Mouse (Mus musculus) adrenal gland, postnatal 4 days (tissue): ENCODE results near the gene C2cd5. TPM values are rescaled to one million over a fixed set of nuclear protein-coding genes. Genes with fewer than 3 reads are reported as not detected.
"Not testable (repeated sequence)": the region's sequence is repeated elsewhere in the genome, so short reads cannot be mapped to it uniquely, and the experiment has no call there.

Experiments used
- DNase-seq, 2 experiments: peaks; one replicate each; pipeline ENCODE4 v3.0.0; 2021 to 2022; ENCODE audit warnings: low spot score in 2 of 2, mixed read lengths in 2 of 2
- total RNA-seq, 2 experiments: library from RNA; stranded (reverse); gene quantifications; 2 replicates each; pipeline ENCODE4 v1.2.3; 2021

C2cd5 gene
- total RNA-seq, 2 experiments from 2014 or later = 33.6 to 37.2 TPM

DNA sequence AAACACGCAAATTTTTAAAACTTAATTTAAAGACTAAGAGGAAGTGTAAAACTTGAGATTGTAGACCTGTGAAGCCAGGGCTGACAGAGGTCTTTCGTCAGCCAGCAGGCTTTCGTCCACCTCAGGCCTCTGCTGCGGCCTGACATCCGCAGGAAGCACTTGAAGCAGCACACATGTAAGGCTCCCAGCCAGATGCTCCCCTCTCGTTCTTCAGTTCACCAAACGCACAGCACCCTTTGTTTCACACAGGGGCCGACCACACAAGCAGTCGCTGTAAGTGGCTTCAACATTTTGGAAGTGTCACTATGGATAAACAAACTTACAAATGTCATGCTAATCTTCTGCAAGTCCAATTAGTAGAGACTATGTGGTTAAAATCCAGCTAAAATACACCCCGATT, 72.5 kb downstream of the C2cd5 start:
- DNase-seq = no peak

GRCm38 (mm10) chr6:143023691-143024090, 76.2 kb downstream of the C2cd5 start:
- DNase-seq = no peak

GRCm38 (mm10) chr6:143021756-143022155, 78.2 kb downstream of the C2cd5 start:
- DNase-seq = no peak

DNA sequence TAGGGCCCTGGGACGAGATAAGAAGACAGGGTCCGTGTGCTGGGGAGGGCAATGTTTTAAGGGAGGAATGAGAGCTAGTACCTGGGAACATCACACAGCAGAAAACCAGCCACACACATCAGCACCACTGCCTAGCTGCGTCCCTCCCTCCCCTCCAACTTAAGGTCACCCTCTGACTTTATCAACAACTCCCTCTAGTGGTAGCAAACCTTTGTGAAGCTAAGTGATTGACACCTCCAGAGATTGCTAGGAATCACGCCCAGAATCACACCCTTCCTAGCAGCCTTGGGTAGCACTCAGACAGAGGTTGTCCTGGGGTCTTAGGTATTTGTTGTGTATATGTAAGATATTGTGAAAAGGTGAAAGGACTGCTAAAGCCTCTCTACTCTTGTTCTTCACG, 79.3 kb downstream of the C2cd5 start:
- no peak for DNase-seq

- DNase-seq = no peak
These were observed 79.8 kb downstream of the C2cd5 start for GRCm38 (mm10) chr6:143020146-143020545.

DNA sequence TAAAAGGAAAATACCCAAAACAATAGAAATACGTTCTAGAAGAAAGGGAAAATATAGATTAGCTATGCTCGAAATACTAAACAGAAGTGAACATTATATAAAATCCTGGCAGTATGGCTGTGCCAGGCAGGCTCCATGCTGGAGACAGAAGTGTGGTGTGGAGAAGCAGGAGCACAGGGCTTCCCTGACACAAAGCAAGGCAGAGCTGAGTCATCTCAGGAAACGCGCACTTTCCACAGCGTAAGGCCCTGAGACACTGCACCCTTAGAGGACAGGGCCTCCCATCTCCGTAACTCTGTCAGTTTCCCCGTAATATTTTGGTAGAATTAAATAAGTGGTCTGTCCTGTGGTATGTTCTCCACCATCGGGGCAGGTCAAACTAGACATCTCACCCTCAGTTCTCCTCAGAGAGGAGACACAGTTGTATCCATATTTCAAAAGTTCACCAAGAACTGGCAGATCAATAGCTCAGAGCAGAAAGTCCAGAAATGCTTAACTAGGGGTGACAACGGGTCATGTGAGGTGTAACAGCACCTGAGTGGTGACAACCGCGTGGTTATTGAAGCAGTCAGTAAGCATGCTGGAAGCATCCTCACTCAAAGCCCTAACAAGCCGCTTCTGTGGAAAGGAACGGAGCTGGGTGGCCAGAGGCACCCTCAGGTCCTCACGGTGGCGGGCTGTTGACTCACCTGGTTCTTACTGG, 87.3 kb downstream of the C2cd5 start:
- DNase-seq = no peak

DNA sequence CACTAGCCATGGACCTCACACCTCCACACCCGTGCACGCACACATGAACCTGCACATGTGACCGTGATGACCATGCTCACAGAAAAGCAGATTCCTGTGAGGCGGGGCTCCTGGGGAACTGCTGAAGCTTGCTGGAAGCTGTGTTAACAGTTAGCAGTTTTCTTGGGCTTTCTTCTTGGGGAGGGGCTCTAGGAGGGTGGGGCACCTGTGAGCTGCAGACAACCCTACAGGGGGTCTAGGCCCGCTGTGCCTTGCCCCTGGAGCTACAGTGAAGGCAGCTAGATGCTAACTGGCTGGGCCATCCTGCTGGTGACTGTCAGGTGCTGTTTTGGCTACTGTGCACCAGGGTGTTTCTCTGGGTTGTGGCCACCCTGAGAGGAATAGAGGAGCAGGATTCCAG, 91.1 kb downstream of the C2cd5 start:
- no peak for DNase-seq

DNA sequence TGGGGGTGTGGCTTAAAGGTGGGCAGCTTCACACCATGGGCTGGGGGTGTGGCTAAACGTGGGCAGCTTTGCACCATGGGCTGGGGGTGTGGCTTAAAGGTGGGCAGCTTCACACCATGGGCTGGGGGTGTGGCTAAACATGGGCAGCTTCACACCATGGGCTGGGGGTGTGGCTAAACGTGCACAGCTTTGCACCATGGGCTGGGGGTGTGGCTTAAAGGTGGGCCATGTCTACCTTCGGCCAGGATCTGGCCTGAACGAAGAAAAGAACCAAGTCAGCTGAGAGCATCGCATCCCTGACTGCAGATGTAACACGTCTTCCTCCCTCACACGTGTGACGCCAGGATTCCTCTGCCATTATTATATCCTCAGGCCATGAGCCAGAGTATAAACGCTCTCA, 94.7 kb downstream of the C2cd5 start:
- not testable (repeated sequence) for DNase-seq

- no peak for DNase-seq
These were observed 95.1 kb downstream of the C2cd5 start for GRCm38 (mm10) chr6:143004801-143005200.

- DNase-seq = no peak
These were observed 101.5 kb downstream of the C2cd5 start for GRCm38 (mm10) chr6:142998221-142998999.

GRCm38 (mm10) chr6:142996887-142997286, 103.1 kb downstream of the C2cd5 start:
- no peak for DNase-seq

GRCm38 (mm10) chr6:142995567-142995966, 104.4 kb downstream of the C2cd5 start:
- no peak for DNase-seq

GRCm38 (mm10) chr6:142994821-142995220, 105.1 kb downstream of the C2cd5 start:
- DNase-seq = no peak

DNA sequence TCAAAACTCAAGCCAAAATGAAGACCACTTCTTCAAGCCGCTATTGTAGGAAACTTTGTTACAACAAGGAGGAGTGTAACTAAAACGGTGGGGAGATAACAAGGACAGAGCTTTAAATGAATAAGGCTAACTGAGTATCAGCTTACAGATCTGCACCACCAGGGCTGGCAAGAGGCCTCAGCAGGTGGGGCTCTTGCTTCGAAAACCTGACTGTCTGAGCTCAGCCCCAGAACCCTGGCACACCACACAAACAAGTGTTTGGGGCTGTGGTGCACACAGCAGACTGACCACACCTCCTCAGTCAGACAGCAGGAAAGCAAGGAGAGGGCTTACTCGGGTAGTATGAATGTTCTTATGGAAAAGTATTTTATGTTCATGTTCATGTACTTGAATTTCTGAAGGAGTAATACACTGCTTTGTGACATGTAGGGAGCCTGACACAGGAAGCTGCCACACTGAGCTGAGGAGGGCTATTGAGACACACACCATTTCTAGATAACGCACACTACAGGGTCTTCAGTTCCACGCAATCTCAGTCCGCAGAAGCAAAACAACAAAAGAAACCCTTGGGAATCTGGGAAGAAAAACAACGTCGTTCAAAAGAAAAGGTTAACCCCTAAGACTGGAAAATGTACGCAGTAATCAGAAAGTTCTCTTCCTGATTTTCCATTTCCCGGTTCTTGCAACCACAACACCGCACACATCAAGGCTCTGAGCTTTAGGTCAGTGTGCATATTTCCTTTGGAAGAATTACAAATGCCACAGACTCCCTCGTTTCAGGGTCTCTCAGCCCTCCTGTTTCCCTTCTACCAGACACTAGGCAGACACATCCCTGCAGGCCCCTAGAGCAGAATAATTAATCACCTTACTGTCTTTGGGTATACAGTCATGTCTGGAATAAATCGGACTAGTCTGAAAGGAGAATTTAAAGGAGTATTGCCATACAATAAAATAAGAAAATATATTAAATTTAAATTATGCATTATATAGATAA, 105.9 kb downstream of the C2cd5 start:
- no peak for DNase-seq

GRCm38 (mm10) chr6:142992971-142993370, 107.0 kb downstream of the C2cd5 start:
- no peak for DNase-seq

DNA sequence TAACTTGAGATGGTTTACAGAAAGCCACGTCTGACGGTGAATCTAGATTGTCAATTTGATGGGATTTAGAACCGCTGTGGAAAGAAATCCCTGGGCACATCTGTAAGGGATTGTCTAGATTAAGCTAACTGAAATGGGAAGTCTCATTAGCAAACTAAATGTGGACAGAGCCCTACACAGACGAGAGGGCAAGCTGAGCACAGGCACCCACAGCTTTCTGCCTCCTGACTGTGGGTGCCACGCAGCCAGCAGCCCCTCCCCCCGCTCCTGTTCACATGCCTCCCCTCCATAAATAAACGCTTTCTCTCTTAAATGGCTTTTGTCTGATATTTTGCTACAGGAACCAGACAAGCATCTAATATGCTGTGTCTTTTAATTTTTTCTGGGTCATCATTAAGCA, 107.8 kb downstream of the C2cd5 start:
- no peak for DNase-seq

- no peak for DNase-seq
These were observed 108.4 kb downstream of the C2cd5 start for GRCm38 (mm10) chr6:142991391-142992059.

DNA sequence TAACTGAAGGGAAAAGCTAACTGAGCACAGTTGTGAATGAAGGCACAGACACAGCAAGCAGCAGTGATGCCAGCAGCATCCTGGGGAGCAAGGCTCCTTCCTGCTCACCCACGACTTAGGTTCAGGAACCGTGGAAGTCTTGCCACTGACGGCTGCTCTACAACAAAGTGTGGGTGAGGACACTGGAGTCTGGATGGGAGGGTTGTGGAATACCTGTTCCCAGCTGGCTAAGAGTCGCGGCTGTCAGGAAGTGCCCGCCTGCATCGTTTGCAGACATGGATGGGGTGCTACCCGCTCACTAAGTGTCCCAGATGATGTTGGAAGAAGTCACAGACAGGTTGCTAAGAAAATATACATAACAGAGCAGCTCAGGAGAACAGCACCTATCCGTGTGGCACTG, 109.4 kb downstream of the C2cd5 start:
- no peak for DNase-seq

GRCm38 (mm10) chr6:142989495-142989894, 110.4 kb downstream of the C2cd5 start:
- DNase-seq = no peak

DNA sequence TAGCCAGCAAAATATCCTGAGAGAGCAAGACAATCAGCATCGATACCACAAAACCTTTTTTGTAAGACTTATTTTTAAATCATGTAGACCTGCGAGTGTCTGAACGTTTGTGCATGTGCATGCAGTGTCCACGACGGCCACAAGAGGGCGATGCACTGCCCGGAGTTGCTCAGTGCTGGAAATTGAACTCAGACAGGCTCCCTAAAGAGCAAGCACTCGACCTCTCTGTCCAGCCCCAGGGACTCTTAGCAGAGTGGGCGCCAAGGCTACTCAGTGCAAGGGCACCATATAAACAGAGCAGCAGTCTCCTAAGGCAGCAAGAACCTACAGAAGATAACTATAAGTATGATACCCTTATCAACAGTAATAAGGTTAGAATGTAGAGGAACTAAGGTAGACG, 111.2 kb downstream of the C2cd5 start:
- peak; percentile 41 to 57 for DNase-seq

GRCm38 (mm10) chr6:142988231-142988630, 111.7 kb downstream of the C2cd5 start:
- DNase-seq = no peak
